Mouse (Mus musculus) heart, embryonic 10.5 days (tissue): ENCODE measurements around the gene Atmin. TPM values are rescaled to one million over a fixed set of nuclear protein-coding genes. Genes with fewer than 3 reads are reported as not detected.

Source experiments
- polyA plus RNA-seq: library from polyadenylated mRNA; unstranded; fragments of >200 nt; fragmentation: Nextera tagmentation; extraction: Ambion mirVana; gene quantifications from 2 replicates; pipeline ENCODE4 v1.2.1, GENCODE M21; 2016

The Atmin gene
- polyA plus RNA-seq, 1 experiment from 2014 or later, result 8.6 TPM

Other genes with a start within 250 kb of the Atmin start
- 4.5 and 5.1 TPM in 2 replicates for gene Cdyl2, start 210.4 kb upstream of the Atmin start, polyA plus RNA-seq
- 82.0 and 104 TPM in 2 replicates for gene Cmc2, start 21.9 kb upstream of the Atmin start, polyA plus RNA-seq
- gene Cenpn, start 21.7 kb upstream of the Atmin start, polyA plus RNA-seq, result 36.9 and 45.5 TPM in 2 replicates
- gene 1700030J22Rik, start 35.6 kb downstream of the Atmin start, polyA plus RNA-seq, result 0.74 and 1.3 TPM in 2 replicates
- gene Gcsh, start 50.1 kb downstream of the Atmin start, polyA plus RNA-seq, result 106 and 140 TPM in 2 replicates
- 0.03 TPM in 1 of 2 replicates, not detected in the other for gene Pkd1l2, start 139.1 kb downstream of the Atmin start, polyA plus RNA-seq
- gene Bco1, start 152.5 kb downstream of the Atmin start, polyA plus RNA-seq, result 0.14 and 2.8 TPM in 2 replicates
- 1.9 TPM in 2 replicates for gene Gan, start 214.7 kb downstream of the Atmin start, polyA plus RNA-seq